Mouse (Mus musculus) left cerebral cortex, postnatal 25 days (tissue): ENCODE results near the gene Atg13. TPM values are rescaled to one million over a fixed set of nuclear protein-coding genes. Genes with fewer than 3 reads are reported as not detected.

ENCODE experiments used
- DNase-seq, 2 experiments: peaks; one replicate each; pipeline ENCODE4 v3.0.0; 2022; ENCODE audit warnings: low spot score in 2 of 2, mixed read lengths in 1 of 2
- intact Hi-C: fragments of 180-260 bp; cut with DNase I; formaldehyde crosslinking; loops from one replicate; pipeline ENCODE4 v1.15.1; 2025
- total RNA-seq, 2 experiments: library from RNA; stranded (reverse); gene quantifications; 2 replicates each; pipeline ENCODE4 v1.2.3; 2021

Atg13 gene
- total RNA-seq, 2 experiments from 2014 or later, result 80.1 to 80.8 TPM

DNA sequence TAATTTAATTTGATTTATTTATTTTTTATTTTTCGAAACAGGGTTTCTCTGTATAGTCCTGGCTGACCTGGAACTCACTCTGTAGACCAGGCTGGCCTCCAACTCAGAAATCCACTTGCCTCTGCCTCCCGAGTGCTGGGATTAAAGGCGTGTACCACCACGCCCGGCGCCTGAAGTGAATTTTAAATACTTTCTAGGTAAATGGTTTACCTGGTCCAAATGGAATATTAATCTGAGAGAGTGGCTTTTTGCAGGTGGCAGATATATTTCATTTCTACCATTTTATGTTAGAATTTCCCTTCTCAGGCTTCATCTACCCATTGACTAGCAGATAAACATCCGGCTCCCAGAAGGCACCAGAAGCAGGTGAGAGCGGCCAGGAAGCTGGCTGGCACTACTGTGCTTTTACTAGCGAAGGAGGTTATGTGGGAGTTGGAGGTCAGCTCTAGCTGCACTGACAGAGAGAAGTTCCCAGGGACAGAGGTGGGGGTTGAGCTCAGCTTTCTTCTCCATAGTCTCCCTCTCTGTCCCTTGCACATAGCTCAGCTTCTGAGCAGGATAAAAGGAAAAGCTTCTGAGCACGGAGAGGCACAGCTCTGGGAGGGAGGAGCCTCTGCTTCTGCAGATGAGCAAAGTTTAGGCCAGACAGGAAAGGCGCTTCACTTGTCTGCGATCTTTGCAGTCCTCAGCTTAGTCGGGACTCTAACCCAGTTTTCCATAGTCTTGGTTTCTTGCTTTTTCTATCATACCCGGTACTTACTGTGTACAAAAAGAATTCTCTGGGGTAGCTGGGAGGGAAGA, 58.7 kb downstream of the Atg13 start:
- intact Hi-C loops, result no loop called here
- no peak for DNase-seq

DNA sequence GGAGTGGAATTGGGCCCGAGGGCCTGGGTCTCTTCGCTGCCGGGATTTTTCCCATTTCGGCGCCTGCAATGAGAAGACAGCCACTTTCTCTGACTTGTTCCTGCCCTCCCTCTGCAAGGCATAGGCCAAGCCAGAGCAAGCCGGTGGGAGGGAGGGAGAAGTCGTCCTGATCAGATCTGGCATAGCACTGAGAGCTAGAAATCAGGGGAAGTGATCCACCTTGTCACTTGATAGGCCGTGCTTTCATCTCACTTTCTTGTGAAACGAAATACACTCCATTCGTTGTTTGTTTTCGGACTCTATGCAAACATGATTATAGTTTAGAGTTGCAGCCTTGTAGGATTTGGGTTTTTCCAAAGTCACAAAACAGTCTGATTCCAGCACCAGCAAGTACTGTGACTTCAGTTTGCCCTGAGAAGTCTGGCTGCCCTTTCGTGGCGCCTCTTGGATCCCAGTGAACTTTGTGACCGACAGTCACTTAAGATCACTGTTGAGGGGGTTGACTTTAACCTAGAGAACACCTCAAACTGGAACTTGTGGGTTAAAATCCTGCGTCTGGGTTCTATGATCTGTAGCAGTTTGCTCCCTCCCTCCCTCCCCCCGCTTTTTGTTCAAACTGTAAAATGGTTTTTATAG, 59.9 kb downstream of the Atg13 start:
- DNase-seq, result no peak
- intact Hi-C loops, result no loop called here

- peak; percentile 95 to 98 for DNase-seq
- intact Hi-C loops, result no loop called here
Measured at GRCm38 (mm10) chr2:91649553-91650359, 60.6 kb downstream of the Atg13 start, which contains the start of the genes Zfp408 and Arhgap1. TSS of gene Zfp408 (minus strand) at chr2:91649791. TSS of gene Arhgap1 (plus strand) at chr2:91649860.

- no peak for DNase-seq
Measured at GRCm38 (mm10) chr2:91649152-91649551, 61.2 kb downstream of the Atg13 start.

GRCm38 (mm10) chr2:91646733-91647132, 63.6 kb downstream of the Atg13 start:
- DNase-seq, result peak; percentile 37 to 58
- intact Hi-C loops, result no loop called here

More at GRCm38 (mm10) chr2:91649152-91649551, 61.2 kb downstream of the Atg13 start:
- intact Hi-C loops, result no loop called here

DNA sequence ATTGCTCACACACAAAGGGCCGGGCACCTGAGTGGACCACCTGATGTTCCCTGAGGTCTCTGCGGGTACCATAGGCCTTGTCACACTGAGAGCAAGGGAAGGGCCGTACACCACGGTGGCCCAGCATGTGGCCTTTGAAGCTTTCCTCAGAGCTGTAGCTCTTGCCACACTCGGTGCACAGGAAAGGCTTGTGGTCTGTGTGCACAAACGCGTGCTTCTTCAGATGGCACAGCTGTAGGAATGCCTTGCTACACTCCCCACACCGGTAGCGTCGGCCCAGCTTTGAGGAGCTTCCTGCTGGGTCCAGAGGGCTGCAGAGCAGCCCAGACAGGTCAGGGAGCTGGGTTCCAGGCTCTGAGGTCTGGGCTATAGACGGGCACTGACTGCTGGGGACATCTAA, 64.6 kb downstream of the Atg13 start:
- intact Hi-C loops, result no loop called here
- DNase-seq, result no peak

GRCm38 (mm10) chr2:91645354-91645753, 65.0 kb downstream of the Atg13 start:
- no peak for DNase-seq
- intact Hi-C loops, result no loop called here

GRCm38 (mm10) chr2:91644021-91644420, 66.4 kb downstream of the Atg13 start:
- intact Hi-C loops, result no loop called here
- DNase-seq, result no peak

DNA sequence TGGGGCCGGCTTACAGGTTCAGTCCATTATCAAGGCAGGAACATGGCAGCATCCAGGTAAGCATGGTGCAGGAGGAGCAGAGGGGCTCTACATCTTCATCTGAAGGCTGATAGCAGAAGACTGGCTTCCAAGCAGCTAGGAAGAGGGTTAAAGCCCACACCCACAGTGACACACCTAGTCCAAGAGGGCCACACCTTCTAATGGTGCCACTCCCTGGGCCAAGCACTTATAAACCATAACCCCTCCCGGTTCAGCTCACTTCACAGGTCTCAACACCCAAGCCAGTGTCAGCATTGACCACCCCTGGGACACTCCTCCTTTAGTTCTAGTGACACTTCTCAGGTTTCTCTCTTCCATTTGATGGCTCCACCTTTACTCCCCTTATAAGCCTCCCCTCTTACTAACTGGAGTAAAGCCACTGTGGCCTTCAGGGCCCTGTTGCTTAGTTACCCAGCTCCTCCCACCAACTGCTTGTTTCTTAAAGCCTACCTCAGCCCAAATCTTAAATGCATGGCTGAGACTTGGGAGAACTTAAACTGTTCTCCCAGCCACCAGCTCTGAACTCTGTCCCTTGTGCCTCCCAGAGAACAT, 67.5 kb downstream of the Atg13 start:
- intact Hi-C loops, result no loop called here
- no peak for DNase-seq

- no peak for DNase-seq
- intact Hi-C loops, result no loop called here
Measured at GRCm38 (mm10) chr2:91638931-91639330, 71.4 kb downstream of the Atg13 start.

DNA sequence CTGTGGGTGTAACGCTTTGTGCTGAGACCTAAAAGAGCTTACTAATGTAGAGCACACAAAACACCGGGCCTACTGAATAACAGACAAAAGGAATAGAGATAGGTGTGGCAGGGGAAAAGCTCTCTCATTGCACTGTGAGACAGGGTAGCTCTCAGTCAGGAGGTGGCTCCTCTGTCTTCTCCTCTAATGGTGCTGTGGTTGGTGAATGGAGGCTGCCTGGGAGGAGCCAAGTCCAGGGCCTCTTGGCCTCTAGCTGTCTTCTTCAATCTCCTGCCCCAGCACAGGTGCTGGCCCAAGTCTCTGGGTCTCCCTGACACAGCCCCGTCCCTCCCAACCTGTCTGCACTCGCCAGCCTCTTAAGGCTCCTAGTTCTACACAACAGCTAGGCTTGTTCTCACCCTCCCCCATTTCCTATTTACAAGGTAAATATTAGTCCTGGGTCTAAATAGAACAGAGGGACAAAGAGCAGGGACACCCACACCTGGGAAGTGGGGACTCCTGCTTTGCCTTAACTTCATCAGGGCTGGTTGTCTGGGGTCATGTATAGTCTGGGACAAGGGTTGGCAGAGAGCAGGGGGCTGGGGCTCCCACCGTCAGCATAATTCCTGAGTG, 73.5 kb downstream of the Atg13 start:
- intact Hi-C loops, result no loop called here
- DNase-seq, result no peak

- intact Hi-C loops, result no loop called here
- no peak for DNase-seq
Measured at GRCm38 (mm10) chr2:91636229-91636628, 74.1 kb downstream of the Atg13 start, which contains the start of gene F2. TSS of gene F2 (minus strand) at chr2:91636414.

- intact Hi-C loops, result no loop called here
- no peak for DNase-seq
Measured at GRCm38 (mm10) chr2:91635486-91635885, 74.9 kb downstream of the Atg13 start.

GRCm38 (mm10) chr2:91634841-91635240, 75.5 kb downstream of the Atg13 start:
- peak in 1 of 2 experiments; percentile 57 for DNase-seq
- intact Hi-C loops, result no loop called here

DNA sequence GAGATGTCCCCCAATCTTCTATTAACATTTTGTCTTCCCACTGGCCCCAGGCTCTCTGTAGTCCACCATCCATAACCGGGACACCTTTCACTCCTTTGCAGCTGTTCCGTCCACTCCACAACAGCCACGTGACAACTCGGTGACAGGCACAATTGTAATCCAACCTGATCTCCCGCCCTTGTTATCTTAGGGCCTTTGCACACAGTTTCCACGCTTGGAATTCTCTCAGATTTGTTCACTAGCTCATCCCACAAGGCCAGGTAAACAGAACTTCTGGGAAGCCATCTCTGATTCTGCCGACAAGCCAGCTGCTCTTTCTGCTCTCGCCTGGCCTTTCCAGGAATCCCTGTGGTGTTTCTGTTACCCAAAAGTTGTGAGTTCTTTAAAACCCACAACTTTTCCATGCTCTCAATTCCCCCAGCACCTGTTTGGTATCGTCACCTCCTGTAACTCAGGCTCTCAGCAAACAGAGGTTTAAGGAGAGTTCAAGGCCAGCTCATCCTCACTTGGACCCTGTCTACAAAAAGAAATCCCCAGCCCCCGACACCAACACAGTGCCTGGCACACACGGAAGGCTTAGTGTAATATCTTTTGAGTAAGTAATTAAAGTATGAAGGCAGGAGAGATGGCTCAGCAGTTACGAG, 76.9 kb downstream of the Atg13 start:
- intact Hi-C loops, result no loop called here
- no peak for DNase-seq

DNA sequence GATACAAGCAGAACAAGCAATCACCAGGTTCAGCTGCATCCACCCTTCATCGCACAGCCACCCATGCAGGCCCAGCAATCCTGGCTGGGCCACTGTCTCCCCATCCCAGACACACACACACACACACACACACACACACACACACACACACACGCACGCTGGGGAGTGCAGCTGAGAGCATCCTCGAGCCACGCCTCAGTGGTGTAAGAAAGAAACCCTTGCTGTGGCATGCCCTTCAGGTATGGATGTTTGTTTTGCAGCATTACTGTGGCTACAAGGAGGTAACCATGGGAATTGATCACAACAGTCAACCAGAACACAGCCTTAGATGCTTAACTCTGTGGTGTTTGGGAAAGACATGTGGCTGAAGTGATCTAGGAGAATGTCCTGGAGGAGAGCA, 78.1 kb downstream of the Atg13 start:
- intact Hi-C loops, result no loop called here
- DNase-seq, result no peak

GRCm38 (mm10) chr2:91631826-91632225, 78.5 kb downstream of the Atg13 start:
- DNase-seq, result no peak
- intact Hi-C loops, result no loop called here

GRCm38 (mm10) chr2:91630384-91630783, 80.0 kb downstream of the Atg13 start:
- DNase-seq, result no peak
- intact Hi-C loops, result no loop called here

DNA sequence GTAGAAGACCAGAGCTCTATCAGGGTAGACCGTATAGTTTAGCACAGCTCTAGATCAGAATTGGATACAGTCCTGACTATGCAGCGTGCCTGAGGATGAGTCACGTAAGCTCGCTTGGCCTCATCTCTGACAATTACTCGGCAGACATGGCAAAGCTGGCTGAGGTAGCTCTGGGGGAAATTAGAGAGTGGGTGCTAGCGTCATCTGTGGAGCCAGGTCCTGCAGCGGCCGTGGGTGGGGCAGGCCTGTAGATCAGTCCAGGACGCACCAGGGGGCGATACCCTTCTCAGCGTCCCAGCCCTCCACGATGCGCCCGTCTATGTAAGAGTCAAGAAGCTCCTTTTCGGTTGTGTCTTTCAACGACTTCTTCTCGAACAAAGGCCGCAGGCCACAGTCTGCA, 80.7 kb downstream of the Atg13 start:
- peak in 1 of 2 experiments; percentile 81 for DNase-seq
- intact Hi-C loops, result no loop called here
